Mouse (Mus musculus) liver, embryonic 11.5 days (tissue): ENCODE data around the gene Pax7. TPM values are rescaled to one million over a fixed set of nuclear protein-coding genes. Genes with fewer than 3 reads are reported as not detected.

Source experiments
- ATAC-seq: fragments of 200-750 bp; cut with Nextera tagmentation; replicated peaks from 2 replicates; pipeline ENCODE4 v1.8.0; 2017; ENCODE audit warnings: moderate number of reproducible peaks, mild to moderate bottlenecking, moderate TSS enrichment, moderate library complexity; ENCODE audit not compliant: low FRiP score
- DNase-seq: peaks from one replicate; pipeline ENCODE4 v3.0.0-alpha.2; 2017; ENCODE audit warnings: low spot score
- H3K27ac ChIP-seq: fragments of 300-500 bp; sonication (generic); 2 replicates; pipeline ENCODE4 v1.5.1; 2014; ENCODE audit warnings: mild to moderate bottlenecking, low read depth, low read length, control low read depth
- H3K27me3 ChIP-seq: fragments of 300-500 bp; sonication (generic); replicated peaks from 2 replicates; pipeline ENCODE4 v1.6.1; 2014; ENCODE audit warnings: low read length, mixed read lengths; ENCODE audit not compliant: control insufficient read depth, insufficient read depth
- H3K36me3 ChIP-seq: fragments of 300-500 bp; sonication (generic); 2 replicates; pipeline ENCODE4 v1.6.1; 2014; ENCODE audit warnings: mild to moderate bottlenecking, low read length, moderate library complexity, mixed read lengths; ENCODE audit not compliant: control insufficient read depth, insufficient read depth
- H3K4me1 ChIP-seq: fragments of 300-500 bp; sonication (generic); replicated peaks from 2 replicates; pipeline ENCODE4 v1.6.1; 2014; ENCODE audit warnings: low read length, mixed read lengths; ENCODE audit not compliant: control insufficient read depth, insufficient read depth
- H3K4me2 ChIP-seq: fragments of 300-500 bp; sonication (generic); 2 replicates; pipeline ENCODE4 v1.6.1; 2014; ENCODE audit warnings: mild to moderate bottlenecking, control low read depth, moderate library complexity
- H3K4me3 ChIP-seq: fragments of 300-500 bp; sonication (generic); 2 replicates; pipeline ENCODE4 v1.5.1; 2014; ENCODE audit warnings: low read depth, low read length, control low read depth
- H3K9ac ChIP-seq: fragments of 300-500 bp; sonication (generic); 2 replicates; pipeline ENCODE4 v1.6.1; 2014; ENCODE audit warnings: low read depth, low read length, control low read depth
- H3K9me3 ChIP-seq: fragments of 300-500 bp; sonication (generic); 2 replicates; pipeline ENCODE4 v1.6.1; 2016; ENCODE audit warnings: low read length, inconsistent platforms, mixed read lengths; ENCODE audit not compliant: control insufficient read depth
- WGBS: fragments of 180-500 bp; shearing (Covaris S2); extraction: QIAGEN DNeasy Blood & Tissue Kit; methylation state at CpG from one replicate; pipeline ENCODE4 v1.1.7; 2014; 5-methylcytosine and 5-hydroxymethylcytosine counted together
- polyA plus RNA-seq: library from polyadenylated mRNA; unstranded; fragments of >200 nt; fragmentation: Nextera tagmentation; extraction: Ambion mirVana; gene quantifications from 2 replicates; pipeline ENCODE4 v1.2.1, GENCODE M21; 2014

Gene Pax7
- polyA plus RNA-seq, 1 experiment from 2014 or later = 0.19 TPM

- Histone ChIP-seq H3K4me3 (no peak overlapping the region), H3K9ac (no peak overlapping the region), H3K4me2 (no peak overlapping the region), H3K9me3 (no peaks in the 10 kb centered on the region), H3K4me1 (no peaks in the 10 kb centered on the region), H3K27ac (no peak overlapping the region), H3K36me3 (no peaks in the 10 kb centered on the region), H3K27me3 (no peaks in the 10 kb centered on the region; the same call in 1 of the 2 replicates)
- WGBS = 45% methylated on average over 2 of the region's 2 CpGs
- ATAC-seq (no peak), DNase-seq (no peak)
Observed at GRCm38 (mm10) chr4:139727101-139727500, 106.2 kb downstream of the Pax7 start.

- H3K36me3 ChIP-seq = no peaks in the 10 kb centered on the region
- no peak for DNase-seq
- no peak overlapping the region for H3K9ac ChIP-seq
- no peak overlapping the region for H3K4me2 ChIP-seq
- H3K9me3 ChIP-seq = no peaks in the 10 kb centered on the region
- 45% methylated on average over 15 of the region's 15 CpGs for WGBS
- H3K4me1 ChIP-seq = no peaks in the 10 kb centered on the region
- H3K27ac ChIP-seq = no peak overlapping the region
- H3K4me3 ChIP-seq = no peak overlapping the region
- no peak for ATAC-seq
- H3K27me3 ChIP-seq = no peaks in the 10 kb centered on the region; the same call in 1 of the 2 replicates
Observed at GRCm38 (mm10) chr4:139725421-139725820, 107.9 kb downstream of the Pax7 start.

- WGBS = 50% methylated on average over 4 of the region's 4 CpGs
- H3K27ac ChIP-seq = no peak overlapping the region
- H3K27me3 ChIP-seq = no peaks in the 10 kb centered on the region; the same call in 1 of the 2 replicates
- H3K9me3 ChIP-seq = no peaks in the 10 kb centered on the region
- H3K9ac ChIP-seq = no peak overlapping the region
- no peaks in the 10 kb centered on the region for H3K4me1 ChIP-seq
- no peak overlapping the region for H3K4me3 ChIP-seq
- ATAC-seq = no peak
- H3K36me3 ChIP-seq = no peaks in the 10 kb centered on the region
- no peak for DNase-seq
- H3K4me2 ChIP-seq = no peak overlapping the region
Observed at GRCm38 (mm10) chr4:139724296-139724695, 109.0 kb downstream of the Pax7 start.

GRCm38 (mm10) chr4:139718978-139719377 lies 114.3 kb downstream of the Pax7 start:
- Histone ChIP-seq H3K36me3 (no peaks in the 10 kb centered on the region), H3K9ac (no peak overlapping the region)
- no peak for ATAC-seq

DNA sequence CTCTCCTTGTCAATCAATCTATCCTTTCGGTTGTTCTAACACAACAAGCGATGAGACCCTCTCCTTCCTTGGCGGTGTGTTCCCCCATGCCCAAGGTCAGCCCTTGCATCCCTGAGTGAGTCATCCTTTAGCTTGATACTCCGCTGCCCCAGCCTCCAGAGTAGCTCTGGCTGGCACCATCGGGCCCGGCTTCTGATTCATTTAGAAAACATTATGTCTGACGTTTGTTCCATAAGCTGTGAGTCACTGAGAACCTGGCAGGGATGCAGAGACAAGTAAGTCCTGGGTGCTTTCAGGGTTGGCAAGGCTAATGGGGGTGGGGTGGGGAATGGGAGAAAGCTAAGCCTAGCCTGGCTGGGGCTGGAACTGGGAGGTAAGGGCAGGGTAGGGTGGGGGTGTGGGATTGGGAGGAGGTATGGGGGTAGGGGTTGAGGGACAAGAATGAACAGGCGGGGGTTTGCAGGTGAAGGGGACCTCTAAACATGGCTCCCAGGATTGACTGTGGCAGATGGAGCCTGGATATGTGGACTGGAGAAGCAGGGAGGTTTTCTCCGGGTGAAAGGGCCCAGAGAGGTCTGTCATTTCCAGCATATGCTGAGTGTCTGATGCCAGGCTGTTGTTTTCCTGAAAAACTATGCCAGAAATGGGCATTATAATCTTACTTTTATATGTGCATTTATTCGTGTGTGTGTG lies 116.7 kb downstream of the Pax7 start:
- Histone ChIP-seq H3K4me2 (no peak overlapping the region), H3K27ac (no peak overlapping the region), H3K36me3 (no peaks in the 10 kb centered on the region), H3K4me1 (no peaks in the 10 kb centered on the region), H3K27me3 (0 out of 2 replicates have a peak, but pooled peaks cover 3% of the 10 kb centered on the region), H3K4me3 (no peak overlapping the region), H3K9ac (no peak overlapping the region), H3K9me3 (no peaks in the 10 kb centered on the region)
- WGBS = 78% methylated on average over 10 of the region's 10 CpGs
- ATAC-seq (no peak), DNase-seq (no peak)

More at GRCm38 (mm10) chr4:139718978-139719377, 114.3 kb downstream of the Pax7 start:
- WGBS = 68% methylated on average over 5 of the region's 5 CpGs
- H3K27ac ChIP-seq = no peak overlapping the region
- H3K27me3 ChIP-seq = no peaks in the 10 kb centered on the region; the same call in 1 of the 2 replicates
- H3K4me3 ChIP-seq = no peak overlapping the region
- no peaks in the 10 kb centered on the region for H3K9me3 ChIP-seq
- H3K4me2 ChIP-seq = no peak overlapping the region
- no peaks in the 10 kb centered on the region for H3K4me1 ChIP-seq
- DNase-seq = no peak

DNA sequence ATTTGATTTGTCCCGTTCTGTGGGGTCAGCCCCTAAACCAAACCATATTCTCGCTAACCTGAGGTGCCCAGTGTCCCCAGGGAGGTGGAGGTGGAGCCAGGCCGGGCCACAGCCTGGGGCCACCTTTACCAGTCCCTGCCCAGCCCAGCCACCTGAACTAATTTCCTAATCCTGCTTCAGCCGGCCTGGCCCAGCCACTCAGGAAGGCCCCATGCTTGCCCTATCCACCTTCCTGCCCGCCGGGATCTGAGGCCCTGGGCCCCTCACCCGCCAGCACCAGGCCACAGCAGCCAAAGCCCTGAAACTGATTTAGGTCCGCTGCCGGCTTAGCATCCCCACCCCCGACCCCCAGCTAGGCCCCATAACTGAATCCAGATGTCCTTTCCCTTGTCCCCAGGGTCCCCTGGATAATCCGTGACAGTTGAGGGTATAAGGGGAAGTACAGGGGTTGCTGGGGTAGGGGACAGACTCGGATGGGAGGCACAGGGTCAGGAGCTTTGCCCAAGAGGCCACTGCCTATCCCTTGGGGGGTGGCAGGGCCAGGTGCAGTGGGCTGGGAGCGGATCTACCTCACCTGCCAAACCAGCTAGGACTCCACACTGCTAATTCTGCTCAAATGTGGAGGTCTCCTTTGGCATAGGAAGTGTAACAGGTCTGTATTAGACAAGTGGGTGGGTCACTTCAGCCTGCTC lies 117.9 kb downstream of the Pax7 start:
- 43% methylated on average over 13 of the region's 13 CpGs for WGBS
- Histone ChIP-seq H3K4me2 (no peak overlapping the region), H3K4me1 (no peaks in the 10 kb centered on the region), H3K9me3 (no peaks in the 10 kb centered on the region), H3K36me3 (no peaks in the 10 kb centered on the region), H3K4me3 (no peak overlapping the region), H3K27ac (no peak overlapping the region), H3K27me3 (peaks cover 5% of the 10 kb centered on the region; the same call in 1 of the 2 replicates), H3K9ac (no peak overlapping the region)
- DNase-seq = no peak
- no peak for ATAC-seq

GRCm38 (mm10) chr4:139710467-139711334 lies 122.6 kb downstream of the Pax7 start:
- Histone ChIP-seq H3K27me3 (peaks cover 5% of the 10 kb centered on the region; the same call in 1 of the 2 replicates), H3K9me3 (no peaks in the 10 kb centered on the region), H3K4me1 (no peaks in the 10 kb centered on the region), H3K27ac (no peak overlapping the region), H3K9ac (no peak overlapping the region), H3K4me2 (no peak overlapping the region), H3K36me3 (no peaks in the 10 kb centered on the region), H3K4me3 (no peak overlapping the region)
- WGBS = 42% methylated on average over 25 of the region's 25 CpGs
- no peak for DNase-seq
- ATAC-seq = no peak

GRCm38 (mm10) chr4:139705986-139706385 lies 127.3 kb downstream of the Pax7 start:
- 78% methylated on average over 5 of the region's 5 CpGs for WGBS
- H3K36me3 ChIP-seq = no peaks in the 10 kb centered on the region
- DNase-seq (no peak), ATAC-seq (no peak)
- H3K4me3 ChIP-seq = no peak overlapping the region
- H3K9me3 ChIP-seq = no peaks in the 10 kb centered on the region
- no peaks in the 10 kb centered on the region for H3K4me1 ChIP-seq
- no peak overlapping the region for H3K9ac ChIP-seq
- no peak overlapping the region for H3K4me2 ChIP-seq
- no peak overlapping the region for H3K27ac ChIP-seq
- no peaks in the 10 kb centered on the region for H3K27me3 ChIP-seq
